Mouse (Mus musculus) stomach, embryonic 16.5 days (tissue): ENCODE results near the gene Sh2d6. TPM values are rescaled to one million over a fixed set of nuclear protein-coding genes. Genes with fewer than 3 reads are reported as not detected.

Experiments used
- ATAC-seq: fragments of 200-750 bp; cut with Nextera tagmentation; 2 replicates; pipeline ENCODE4 v1.8.0; 2017; ENCODE audit warnings: moderate number of reproducible peaks, moderate TSS enrichment; ENCODE audit not compliant: insufficient read depth, low FRiP score
- H3K27ac ChIP-seq: fragments of 300-500 bp; sonication (generic); 2 replicates; pipeline ENCODE4 v1.5.1; 2014; ENCODE audit warnings: low read length
- H3K27me3 ChIP-seq: fragments of 300-500 bp; sonication (generic); 2 replicates; pipeline ENCODE4 v1.6.1; 2014; ENCODE audit warnings: low read length, control low read depth, mixed read lengths; ENCODE audit not compliant: control insufficient read depth, insufficient read depth
- H3K36me3 ChIP-seq: fragments of 300-500 bp; sonication (generic); 2 replicates; pipeline ENCODE4 v1.6.1; 2014; ENCODE audit warnings: low read length; ENCODE audit not compliant: control insufficient read depth, insufficient read depth
- H3K4me1 ChIP-seq: fragments of 300-500 bp; sonication (generic); 2 replicates; pipeline ENCODE4 v1.6.1; 2014; ENCODE audit warnings: low read length, control low read depth, mixed read lengths; ENCODE audit not compliant: control insufficient read depth, insufficient read depth
- H3K4me2 ChIP-seq: fragments of 300-500 bp; sonication (generic); 2 replicates; pipeline ENCODE4 v1.6.1; 2014; ENCODE audit warnings: low read depth, low read length, mixed read lengths
- H3K4me3 ChIP-seq: fragments of 300-500 bp; sonication (generic); replicated peaks from 2 replicates; pipeline ENCODE4 v1.5.1; 2014; ENCODE audit warnings: mild to moderate bottlenecking, low read length
- H3K9ac ChIP-seq: fragments of 300-500 bp; sonication (generic); 2 replicates; pipeline ENCODE4 v1.6.1; 2014; ENCODE audit warnings: low read length
- H3K9me3 ChIP-seq: fragments of 300-500 bp; sonication (generic); replicated peaks from 2 replicates; pipeline ENCODE4 v1.6.1; 2016; ENCODE audit warnings: low read length, control low read depth; ENCODE audit not compliant: control insufficient read depth
- WGBS: fragments of 180-500 bp; shearing (Covaris S2); extraction: QIAGEN DNeasy Blood & Tissue Kit; methylation state at CpG from one replicate; pipeline ENCODE4 v1.1.7; 2014; 5-methylcytosine and 5-hydroxymethylcytosine counted together
- polyA plus RNA-seq: library from polyadenylated mRNA; unstranded; fragments of >200 nt; fragmentation: Nextera tagmentation; extraction: Ambion mirVana; gene quantifications from 2 replicates; pipeline ENCODE4 v1.2.1, GENCODE M21; 2015

Sh2d6 gene
- polyA plus RNA-seq, 1 experiment from 2014 or later = 0.21 TPM

GRCm38 (mm10) chr6:72528410-72529151 is 7.1 kb upstream of the Sh2d6 start:
- no peak overlapping the region for H3K27ac ChIP-seq
- ATAC-seq = peak; percentile 67
- H3K4me2 ChIP-seq = no peak overlapping the region
- no peak overlapping the region for H3K9ac ChIP-seq
- H3K27me3 ChIP-seq = no peaks in the 10 kb centered on the region
- 73% methylated on average over 10 of the region's 10 CpGs for WGBS
- H3K4me3 ChIP-seq = no peak overlapping the region
- no peaks in the 10 kb centered on the region for H3K36me3 ChIP-seq
- no peaks in the 10 kb centered on the region for H3K9me3 ChIP-seq
- H3K4me1 ChIP-seq = no peaks in the 10 kb centered on the region

- ATAC-seq = no peak
- Histone ChIP-seq H3K9ac (no peak overlapping the region), H3K4me1 (no peaks in the 10 kb centered on the region), H3K27me3 (no peaks in the 10 kb centered on the region), H3K36me3 (no peaks in the 10 kb centered on the region), H3K4me2 (no peak overlapping the region), H3K27ac (no peak overlapping the region), H3K4me3 (no peak overlapping the region), H3K9me3 (no peaks in the 10 kb centered on the region)
- 82% methylated on average over 4 of the region's 4 CpGs for WGBS
Measured at GRCm38 (mm10) chr6:72527070-72527469, 5.6 kb upstream of the Sh2d6 start.

GRCm38 (mm10) chr6:72524160-72524559 is 2.7 kb upstream of the Sh2d6 start:
- Histone ChIP-seq H3K4me1 (peaks cover 8% of the 10 kb centered on the region; the same call in 1 of the 2 replicates), H3K36me3 (no peaks in the 10 kb centered on the region), H3K27ac (no peak overlapping the region), H3K9ac (no peak overlapping the region), H3K4me2 (no peak overlapping the region), H3K4me3 (no peak overlapping the region), H3K9me3 (no peaks in the 10 kb centered on the region), H3K27me3 (no peaks in the 10 kb centered on the region)
- 86% methylated on average over 2 of the region's 2 CpGs for WGBS
- no peak for ATAC-seq

- Histone ChIP-seq H3K9me3 (no peaks in the 10 kb centered on the region), H3K27me3 (no peaks in the 10 kb centered on the region), H3K36me3 (no peaks in the 10 kb centered on the region), H3K4me2 (no peak overlapping the region), H3K27ac (no peak overlapping the region), H3K4me3 (no peak overlapping the region), H3K9ac (no peak overlapping the region), H3K4me1 (peaks cover 8% of the 10 kb centered on the region; the same call in 1 of the 2 replicates)
- WGBS = 58% methylated on average over 4 of the region's 4 CpGs
- ATAC-seq = no peak
Measured at GRCm38 (mm10) chr6:72523222-72523621, 1.7 kb upstream of the Sh2d6 start.

- no peaks in the 10 kb centered on the region for H3K36me3 ChIP-seq
- no peak overlapping the region for H3K27ac ChIP-seq
- H3K27me3 ChIP-seq = no peaks in the 10 kb centered on the region
- no peak for ATAC-seq
- no peak overlapping the region for H3K4me2 ChIP-seq
- H3K9me3 ChIP-seq = no peaks in the 10 kb centered on the region
- no peak overlapping the region for H3K9ac ChIP-seq
- H3K4me3 ChIP-seq = no peak overlapping the region
- peaks cover 8% of the 10 kb centered on the region; the same call in 1 of the 2 replicates for H3K4me1 ChIP-seq
- 76% methylated on average over 5 of the region's 5 CpGs for WGBS
Measured at GRCm38 (mm10) chr6:72522288-72522687, 781 bp upstream of the Sh2d6 start.

- no peak overlapping the region for H3K4me3 ChIP-seq
- no peak overlapping the region for H3K4me2 ChIP-seq
- no peaks in the 10 kb centered on the region for H3K9me3 ChIP-seq
- H3K4me1 ChIP-seq = peaks cover 8% of the 10 kb centered on the region; the same call in 1 of the 2 replicates
- no peak for ATAC-seq
- no peaks in the 10 kb centered on the region for H3K36me3 ChIP-seq
- WGBS = 94% methylated on average over 5 of the region's 5 CpGs
- H3K27ac ChIP-seq = no peak overlapping the region
- H3K9ac ChIP-seq = no peak overlapping the region
- no peaks in the 10 kb centered on the region for H3K27me3 ChIP-seq
Measured at GRCm38 (mm10) chr6:72520904-72521303, 603 bp downstream of the Sh2d6 start.

GRCm38 (mm10) chr6:72519892-72520663 is 1.4 kb downstream of the Sh2d6 start:
- H3K4me2 ChIP-seq = no peak overlapping the region
- 0 out of 2 replicates have a peak overlapping the region, but pooled peaks have one; percentile 24 for H3K9ac ChIP-seq
- peaks cover 8% of the 10 kb centered on the region; the same call in 1 of the 2 replicates for H3K4me1 ChIP-seq
- no peak overlapping the region for H3K27ac ChIP-seq
- H3K27me3 ChIP-seq = no peaks in the 10 kb centered on the region
- 21% methylated on average over 10 of the region's 10 CpGs for WGBS
- H3K36me3 ChIP-seq = no peaks in the 10 kb centered on the region
- no peaks in the 10 kb centered on the region for H3K9me3 ChIP-seq
- peak; percentile 78; the same call in 1 of the 2 replicates for ATAC-seq
- no peak overlapping the region for H3K4me3 ChIP-seq

- Histone ChIP-seq H3K4me1 (peaks cover 8% of the 10 kb centered on the region; the same call in 1 of the 2 replicates), H3K27me3 (no peaks in the 10 kb centered on the region), H3K36me3 (no peaks in the 10 kb centered on the region), H3K4me2 (no peak overlapping the region), H3K27ac (no peak overlapping the region), H3K4me3 (no peak overlapping the region), H3K9ac (no peak overlapping the region), H3K9me3 (no peaks in the 10 kb centered on the region)
- no peak; the same call in 1 of the 2 replicates for ATAC-seq
- WGBS = 41% methylated on average over 8 of the region's 8 CpGs
Measured at GRCm38 (mm10) chr6:72519303-72519702, 2.2 kb downstream of the Sh2d6 start.

- Histone ChIP-seq H3K9me3 (no peaks in the 10 kb centered on the region), H3K4me2 (no peak overlapping the region), H3K4me1 (peaks cover 8% of the 10 kb centered on the region; the same call in 1 of the 2 replicates), H3K27ac (no peak overlapping the region), H3K36me3 (no peaks in the 10 kb centered on the region), H3K27me3 (no peaks in the 10 kb centered on the region), H3K9ac (no peak overlapping the region), H3K4me3 (no peak overlapping the region)
- WGBS = 62% methylated on average over 1 of the region's 1 CpGs
- no peak for ATAC-seq
Measured at GRCm38 (mm10) chr6:72518842-72519241, 2.7 kb downstream of the Sh2d6 start.
